Mouse (Mus musculus) limb, embryonic 15.5 days (tissue): ENCODE data around the gene Gpr143. TPM values are rescaled to one million over a fixed set of nuclear protein-coding genes. Genes with fewer than 3 reads are reported as not detected.
A peak's percentile ranks its signal among the peaks of the same experiment; 100 is the strongest.
"Not testable (repeated sequence)": the region's sequence is repeated elsewhere in the genome, so short reads cannot be mapped to it uniquely, and the experiment has no call there.

Experiments used
- ATAC-seq: fragments of 200-750 bp; cut with Nextera tagmentation; 2 replicates; pipeline ENCODE4 v1.8.0; 2017; ENCODE audit warnings: low read depth, moderate TSS enrichment; ENCODE audit not compliant: insufficient number of reproducible peaks, low FRiP score, low TSS enrichment
- H3K27ac ChIP-seq: fragments of 300-500 bp; sonication (generic); 2 replicates; pipeline ENCODE4 v1.5.1; 2015; ENCODE audit warnings: moderate library complexity, mild to moderate bottlenecking, inconsistent platforms
- H3K27me3 ChIP-seq: fragments of 300-500 bp; sonication (generic); 2 replicates; pipeline ENCODE4 v1.6.1; 2015; ENCODE audit warnings: inconsistent platforms
- H3K36me3 ChIP-seq: fragments of 300-500 bp; sonication (generic); 2 replicates; pipeline ENCODE4 v1.6.1; 2015; ENCODE audit warnings: inconsistent platforms
- H3K4me1 ChIP-seq: fragments of 300-500 bp; sonication (generic); 2 replicates; pipeline ENCODE4 v1.6.1; 2015; ENCODE audit warnings: inconsistent platforms
- H3K4me2 ChIP-seq: fragments of 300-500 bp; sonication (generic); 2 replicates; pipeline ENCODE4 v1.6.1; 2015; ENCODE audit warnings: mild to moderate bottlenecking, inconsistent platforms
- H3K4me3 ChIP-seq: fragments of 300-500 bp; sonication (generic); 2 replicates; pipeline ENCODE4 v1.5.1; 2015; ENCODE audit warnings: mild to moderate bottlenecking, inconsistent platforms
- H3K9ac ChIP-seq: fragments of 300-500 bp; sonication (generic); 2 replicates; pipeline ENCODE4 v1.6.1; 2015; ENCODE audit warnings: inconsistent platforms
- H3K9me3 ChIP-seq: fragments of 300-500 bp; sonication (generic); 2 replicates; pipeline ENCODE4 v1.6.1; 2016; ENCODE audit warnings: inconsistent platforms
- WGBS: fragments of 180-500 bp; shearing (Covaris S2); methylation state at CpG from one replicate; pipeline ENCODE4 v1.1.7; 2015; 5-methylcytosine and 5-hydroxymethylcytosine counted together
- polyA plus RNA-seq: library from polyadenylated mRNA; unstranded; fragments of >200 nt; fragmentation: Nextera tagmentation; extraction: Ambion mirVana; gene quantifications from 2 replicates; pipeline ENCODE4 v1.2.1, GENCODE M21; 2015

The Gpr143 gene
- polyA plus RNA-seq, 1 experiment from 2014 or later: 0.27 TPM

DNA sequence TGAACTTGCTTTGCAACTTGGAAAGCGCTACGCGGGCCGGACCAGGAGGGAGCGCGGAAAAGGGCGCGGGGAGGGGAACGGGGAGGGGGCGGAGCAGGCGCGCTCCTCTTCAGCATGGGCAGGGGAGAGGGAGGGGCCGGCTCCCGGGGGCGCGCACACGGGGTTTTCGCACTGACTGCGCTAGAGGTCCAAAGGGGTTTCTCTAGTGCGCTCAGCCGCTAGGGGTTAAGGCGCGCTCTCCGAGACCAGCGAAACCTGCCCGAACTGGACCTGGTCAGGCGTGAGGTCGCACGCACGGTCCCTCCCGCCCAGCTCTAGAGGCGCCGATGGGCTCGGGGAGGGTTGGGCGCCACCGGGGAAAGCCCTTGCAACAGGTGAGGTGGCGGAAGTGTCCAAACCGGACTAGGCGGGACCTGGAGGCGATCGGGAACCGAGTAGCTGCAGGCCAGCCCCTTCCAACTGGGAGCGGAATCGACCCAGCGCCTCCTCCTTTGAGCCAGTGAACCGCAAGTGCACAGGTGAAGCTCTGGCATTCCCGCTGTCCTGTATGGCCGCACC is 12.0 kb upstream of the Gpr143 start:
- 18% methylated on average over 39 of the region's 48 CpGs for WGBS
- ATAC-seq: peak; percentile 84
- no peak overlapping the region for H3K27ac ChIP-seq

DNA sequence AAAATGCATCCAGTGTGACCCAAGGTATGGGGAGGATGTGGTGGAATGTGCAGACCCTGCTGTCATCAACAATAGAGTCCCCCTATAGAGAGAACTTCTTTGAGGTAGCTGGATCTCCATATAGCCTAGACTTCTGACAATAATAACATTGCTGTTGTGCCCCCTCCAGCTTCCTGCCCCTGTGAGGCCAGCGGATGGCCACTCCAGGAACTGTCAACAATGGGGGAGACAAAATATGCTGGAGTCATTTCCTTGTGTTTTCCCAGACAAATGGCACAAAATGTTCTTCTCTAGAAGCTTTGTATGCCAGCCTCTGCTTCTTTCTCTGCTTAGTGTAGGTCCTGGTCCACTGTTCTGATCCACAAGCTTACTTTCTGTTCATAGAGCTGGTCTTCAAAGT is 6.4 kb downstream of the Gpr143 start:
- no peak overlapping the region for H3K4me3 ChIP-seq
- H3K4me1 ChIP-seq: no peaks in the 10 kb centered on the region
- no peak for ATAC-seq
- no peak overlapping the region for H3K4me2 ChIP-seq
- H3K27ac ChIP-seq: no peak overlapping the region
- peaks cover 3% of the 10 kb centered on the region; the same call in 1 of the 2 replicates for H3K27me3 ChIP-seq
- no peaks in the 10 kb centered on the region for H3K36me3 ChIP-seq
- H3K9ac ChIP-seq: no peak overlapping the region
- H3K9me3 ChIP-seq: no peaks in the 10 kb centered on the region
- 83% methylated on average over 1 of the region's 1 CpGs for WGBS

More for the DNA sequence above, 12.0 kb upstream of the Gpr143 start:
- Histone ChIP-seq H3K9ac (peak overlapping the region; percentile 44), H3K4me3 (peak overlapping the region; percentile 59), H3K4me1 (0 out of 2 replicates have a peak, but pooled peaks cover 2% of the 10 kb centered on the region), H3K36me3 (no peaks in the 10 kb centered on the region), H3K9me3 (no peaks in the 10 kb centered on the region), H3K27me3 (peaks cover 17% of the 10 kb centered on the region), H3K4me2 (peak overlapping the region; percentile 55)

DNA sequence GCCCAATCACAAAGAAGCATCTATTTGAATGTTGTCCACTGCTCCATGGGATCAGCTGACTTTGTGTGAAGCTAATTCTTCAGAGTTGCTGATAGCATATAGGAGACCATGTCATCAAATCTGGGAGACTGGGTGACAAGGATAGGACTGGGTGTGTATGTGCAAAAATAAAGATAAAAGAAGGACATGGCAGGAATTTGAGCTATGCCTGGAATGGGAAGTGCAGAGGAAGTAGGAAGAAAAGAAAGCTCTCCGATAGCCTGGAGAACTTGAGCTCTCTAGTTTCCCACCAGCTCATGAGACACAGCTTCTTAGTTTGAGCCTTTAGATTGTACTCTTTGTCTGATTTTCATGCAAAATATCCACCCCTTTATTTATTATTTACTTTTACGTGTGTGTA is 6.9 kb downstream of the Gpr143 start:
- Histone ChIP-seq H3K4me2 (no peak overlapping the region), H3K9me3 (no peaks in the 10 kb centered on the region), H3K4me3 (no peak overlapping the region), H3K9ac (no peak overlapping the region), H3K27ac (no peak overlapping the region), H3K4me1 (no peaks in the 10 kb centered on the region), H3K36me3 (no peaks in the 10 kb centered on the region), H3K27me3 (peaks cover 3% of the 10 kb centered on the region; the same call in 1 of the 2 replicates)
- no peak for ATAC-seq
- 66% methylated on average over 2 of the region's 2 CpGs for WGBS

- Histone ChIP-seq H3K4me3 (no peak overlapping the region), H3K9me3 (no peaks in the 10 kb centered on the region), H3K4me1 (no peaks in the 10 kb centered on the region), H3K9ac (no peak overlapping the region), H3K4me2 (no peak overlapping the region), H3K27ac (no peak overlapping the region), H3K36me3 (no peaks in the 10 kb centered on the region), H3K27me3 (no peaks in the 10 kb centered on the region)
- no peak for ATAC-seq
These were observed 23.6 kb downstream of the Gpr143 start for GRCm38 (mm10) chrX:152805317-152805716.

DNA sequence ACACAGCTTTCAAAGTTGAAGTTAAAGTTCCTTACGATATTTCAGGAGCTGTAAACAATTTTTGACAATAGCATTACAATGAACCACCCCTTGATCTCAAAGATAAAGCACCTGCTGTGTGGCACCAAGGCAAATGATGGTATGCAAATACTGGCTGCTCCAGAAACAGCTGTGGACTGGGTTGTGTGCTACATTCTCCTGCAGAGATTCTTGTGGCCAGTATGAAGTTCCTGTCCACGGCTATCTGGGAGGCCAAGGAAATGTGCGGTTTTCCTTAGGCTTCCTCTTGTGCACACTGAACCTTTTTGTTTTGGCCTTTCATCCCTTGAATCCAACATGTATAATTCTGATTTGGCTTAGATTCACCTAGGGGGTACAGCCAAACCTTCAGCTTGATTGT is 31.6 kb downstream of the Gpr143 start:
- Histone ChIP-seq H3K9ac (no peak overlapping the region), H3K4me2 (no peak overlapping the region), H3K27ac (no peak overlapping the region), H3K4me1 (no peaks in the 10 kb centered on the region), H3K4me3 (no peak overlapping the region), H3K9me3 (no peaks in the 10 kb centered on the region), H3K36me3 (no peaks in the 10 kb centered on the region), H3K27me3 (no peaks in the 10 kb centered on the region)
- WGBS: 78% methylated on average over 3 of the region's 3 CpGs
- ATAC-seq: no peak

DNA sequence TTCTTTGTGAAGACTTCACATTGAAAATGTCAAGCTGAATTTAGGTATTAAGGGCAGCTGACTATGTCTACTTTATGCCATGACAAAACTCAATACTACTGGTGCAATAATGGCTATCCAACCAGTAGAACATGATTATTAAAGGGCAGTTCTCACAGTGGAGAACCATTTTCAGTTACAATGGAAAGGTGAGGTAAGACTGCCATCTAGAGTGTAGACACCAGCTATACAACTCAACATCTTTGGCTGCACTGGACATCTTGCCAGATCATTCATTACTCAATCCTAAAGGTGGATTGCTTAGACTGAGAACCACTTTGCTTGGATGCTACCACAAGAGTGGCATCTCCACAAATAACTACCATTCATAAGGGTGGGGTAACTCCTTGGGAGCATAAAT is 37.3 kb downstream of the Gpr143 start:
- Histone ChIP-seq H3K36me3 (no peaks in the 10 kb centered on the region), H3K9me3 (no peaks in the 10 kb centered on the region), H3K27ac (no peak overlapping the region), H3K4me2 (no peak overlapping the region), H3K9ac (no peak overlapping the region), H3K4me3 (no peak overlapping the region), H3K4me1 (no peaks in the 10 kb centered on the region), H3K27me3 (no peaks in the 10 kb centered on the region)
- no peak for ATAC-seq

- WGBS: no CpG with 5 or more reads among the region's 1 CpGs
- H3K27me3 ChIP-seq, H3K9me3 ChIP-seq, H3K9ac ChIP-seq, H3K27ac ChIP-seq, H3K36me3 ChIP-seq, ATAC-seq, H3K4me1 ChIP-seq, H3K4me2 ChIP-seq, H3K4me3 ChIP-seq: not testable (repeated sequence)
These were observed 49.4 kb downstream of the Gpr143 start for GRCm38 (mm10) chrX:152831003-152831550.

DNA sequence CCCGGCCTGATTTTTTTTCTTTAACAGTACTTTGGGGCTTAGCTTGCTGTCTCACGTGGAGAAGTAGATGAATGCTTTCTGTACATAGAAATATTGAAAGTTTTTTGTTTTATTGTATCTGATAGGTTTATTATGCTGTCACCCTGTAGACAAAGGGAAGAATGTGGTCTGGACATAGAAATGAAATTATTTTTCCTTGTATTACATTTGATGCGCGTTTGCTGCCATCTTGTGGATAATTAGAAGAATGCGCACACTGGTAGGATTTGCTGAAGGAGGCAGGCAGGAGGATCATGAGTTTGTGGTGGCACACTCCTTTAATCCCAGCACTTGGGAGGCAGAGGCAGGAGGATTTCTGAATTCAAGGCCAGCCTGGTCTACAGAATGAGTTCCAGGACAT is 53.2 kb downstream of the Gpr143 start:
- ATAC-seq, H3K4me3 ChIP-seq, H3K27me3 ChIP-seq, H3K36me3 ChIP-seq, H3K9me3 ChIP-seq, H3K9ac ChIP-seq, H3K4me1 ChIP-seq, H3K4me2 ChIP-seq, H3K27ac ChIP-seq: not testable (repeated sequence)
- 27% methylated on average over 5 of the region's 5 CpGs for WGBS

GRCm38 (mm10) chrX:152855076-152855772 is 73.5 kb downstream of the Gpr143 start:
- H3K9ac ChIP-seq: no peak overlapping the region
- H3K36me3 ChIP-seq: no peaks in the 10 kb centered on the region
- no peak overlapping the region for H3K4me2 ChIP-seq
- WGBS: 88% methylated on average over 3 of the region's 3 CpGs
- H3K27ac ChIP-seq: no peak overlapping the region
- H3K4me1 ChIP-seq: no peaks in the 10 kb centered on the region
- H3K4me3 ChIP-seq: no peak overlapping the region
- H3K9me3 ChIP-seq: no peaks in the 10 kb centered on the region
- ATAC-seq: no peak
- H3K27me3 ChIP-seq: no peaks in the 10 kb centered on the region

Other genes starting within 250 kb of the Gpr143 start
- not detected in 2 replicates for gene Cldn34a, start 218.6 kb upstream of the Gpr143 start, polyA plus RNA-seq
- gene Shroom2, start 12.5 kb upstream of the Gpr143 start, polyA plus RNA-seq: 4.6 and 5.8 TPM in 2 replicates
- gene Usp51, start 224.5 kb downstream of the Gpr143 start, polyA plus RNA-seq: 1.0 and 1.1 TPM in 2 replicates